Mouse (Mus musculus): Measurements from ENCODE around the gene Flvcr1. TPM values are rescaled to one million over a fixed set of nuclear protein-coding genes. Genes with fewer than 3 reads are reported as not detected.

Gene Flvcr1
- polyA plus RNA-seq, 1 experiment: 3.2 TPM

- Histone ChIP-seq H3K27me3 (replicated peaks) (peaks cover 94% of the 10 kb centered on the region), H3K36me3 (replicated peaks; ENCODE audit: low read length) (no peaks in the 10 kb centered on the region), H3K4me3 (replicated peaks) (no peak overlapping the region), H3K4me1 (peaks cover 4% of the 10 kb centered on the region; the same call in 1 of the 2 replicates), H3K9me3 (peaks cover 9% of the 10 kb centered on the region; the same call in 1 of the 2 replicates)
- TF ChIP-seq FLI1 (IDR thresholded peaks at IDR 0.05; ENCODE audit: low read length) (no peak), GATA1 (IDR thresholded peaks at IDR 0.05; ENCODE audit: borderline replicate concordance, low read length) (no peak)
These were observed 53.3 kb downstream of the Flvcr1 start for GRCm38 (mm10) chr1:190972612-190973192.

DNA sequence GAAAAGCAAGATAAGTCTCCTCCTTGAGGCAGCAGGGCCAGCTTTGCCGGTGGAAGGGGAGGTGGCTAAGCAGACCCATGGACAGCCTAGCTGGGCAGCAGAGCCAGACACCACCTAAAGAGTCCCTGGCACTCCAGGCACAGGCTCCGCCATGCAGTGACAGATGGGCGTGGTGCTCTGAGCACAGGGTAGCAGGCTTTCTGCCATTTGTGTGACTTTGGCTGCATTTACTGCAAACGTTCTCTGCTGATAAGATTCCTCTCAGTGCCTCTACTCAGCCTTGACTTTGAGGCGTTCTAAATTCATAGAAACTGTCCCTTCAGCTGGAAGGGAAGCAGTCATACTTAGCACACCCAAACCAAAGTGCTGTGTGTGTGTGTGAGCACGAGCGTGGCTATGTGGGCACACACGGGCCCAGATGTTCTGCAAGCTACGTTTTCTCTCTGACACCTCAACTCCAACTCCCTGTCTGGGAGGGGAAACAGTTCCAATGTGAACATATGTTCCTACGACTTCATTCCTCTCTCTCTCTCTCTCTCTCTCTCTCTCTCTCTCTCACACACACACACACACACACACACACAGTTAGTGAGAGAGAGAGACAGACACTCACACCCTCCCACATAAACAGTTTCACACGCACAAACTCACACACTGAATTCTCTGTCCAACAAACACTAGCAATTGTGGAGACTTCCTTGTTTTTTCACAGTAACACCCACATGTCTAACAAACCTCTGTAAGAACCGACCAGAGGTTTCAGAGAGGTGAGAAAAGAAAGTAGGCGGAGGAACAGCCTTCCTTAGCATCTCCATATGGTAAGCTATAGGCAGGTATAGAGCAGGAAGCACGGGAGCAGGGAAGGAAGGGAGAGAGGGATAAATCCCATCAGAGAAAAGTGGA lies 54.0 kb downstream of the Flvcr1 start:
- H3K27me3 ChIP-seq (replicated peaks): peaks cover 91% of the 10 kb centered on the region
- H3K4me1 ChIP-seq: peaks cover 4% of the 10 kb centered on the region; the same call in 1 of the 2 replicates
- H3K9me3 ChIP-seq: peaks cover 9% of the 10 kb centered on the region; the same call in 1 of the 2 replicates
- H3K36me3 ChIP-seq (replicated peaks; ENCODE audit: low read length): no peaks in the 10 kb centered on the region
- no peak for TF ChIP-seq GATA1 (IDR thresholded peaks at IDR 0.05; ENCODE audit: borderline replicate concordance, low read length)
- TF ChIP-seq FLI1 (IDR thresholded peaks at IDR 0.05; ENCODE audit: low read length): no peak
- no peak overlapping the region for H3K4me3 ChIP-seq (replicated peaks)

DNA sequence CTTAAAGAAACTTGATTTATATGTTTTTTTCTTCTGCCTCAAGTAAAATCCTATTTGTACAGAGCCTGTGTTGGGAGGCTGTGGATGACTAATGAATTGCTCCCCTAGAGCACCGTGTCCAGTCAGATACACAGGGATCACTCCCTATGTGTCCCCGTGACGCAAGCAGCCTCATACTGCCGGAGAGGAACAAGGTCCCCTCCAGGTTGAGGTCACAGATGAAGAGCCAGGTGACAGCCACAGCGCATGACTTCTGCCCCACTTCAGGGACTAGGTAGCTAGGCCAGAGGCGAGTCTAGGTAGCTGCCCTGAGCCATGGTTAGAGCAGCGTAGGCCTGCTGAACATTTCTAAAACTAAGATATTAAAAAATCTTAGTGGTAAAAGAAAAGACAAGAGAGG lies 57.9 kb downstream of the Flvcr1 start:
- no peak for TF ChIP-seq FLI1 (IDR thresholded peaks at IDR 0.05; ENCODE audit: low read length)
- no peak for TF ChIP-seq GATA1 (IDR thresholded peaks at IDR 0.05; ENCODE audit: borderline replicate concordance, low read length)
- Histone ChIP-seq H3K4me1 (peaks cover 4% of the 10 kb centered on the region; the same call in 1 of the 2 replicates), H3K27me3 (replicated peaks) (peaks cover 89% of the 10 kb centered on the region), H3K36me3 (replicated peaks; ENCODE audit: low read length) (no peaks in the 10 kb centered on the region), H3K9me3 (peaks cover 9% of the 10 kb centered on the region; the same call in 1 of the 2 replicates), H3K4me3 (replicated peaks) (no peak overlapping the region)

DNA sequence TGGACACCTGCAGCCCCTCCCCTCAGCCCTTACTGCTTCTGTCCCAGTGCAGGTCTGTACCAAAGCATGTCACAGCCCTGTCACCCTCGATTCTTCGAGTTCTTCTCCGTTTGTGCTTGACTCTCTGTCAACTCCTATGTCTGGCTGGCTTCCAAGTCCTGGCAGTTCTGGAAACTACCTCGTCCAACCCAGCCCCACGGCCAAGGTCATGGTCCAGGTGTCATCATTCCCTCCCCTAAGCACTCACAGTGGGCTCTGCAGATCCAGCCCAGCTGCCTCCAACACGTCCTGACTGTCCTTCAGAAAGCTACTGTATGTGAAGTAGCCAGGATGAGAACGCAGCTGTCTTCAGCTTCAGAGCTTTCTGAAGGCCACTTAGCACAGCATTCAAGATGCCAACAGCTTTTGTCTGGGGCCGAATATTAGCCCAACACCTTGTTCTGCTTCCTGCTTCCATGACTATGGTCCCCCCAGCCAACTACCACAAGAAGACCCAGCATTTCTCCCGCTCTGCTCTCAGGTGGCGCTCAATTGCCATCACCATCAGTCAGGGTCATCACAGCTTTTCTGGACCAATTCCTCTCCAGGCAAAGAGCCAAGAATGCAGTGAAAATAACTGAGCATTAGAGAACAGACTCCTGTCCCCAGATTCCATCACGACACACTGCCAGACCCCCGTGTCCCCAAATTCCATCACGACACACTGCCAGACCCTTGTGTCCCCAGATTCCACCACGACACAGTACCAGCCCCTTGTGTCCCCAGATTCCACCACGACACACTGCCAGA lies 60.8 kb downstream of the Flvcr1 start:
- Histone ChIP-seq H3K4me3 (replicated peaks) (no peak overlapping the region), H3K36me3 (replicated peaks; ENCODE audit: low read length) (no peaks in the 10 kb centered on the region), H3K9me3 (no peaks in the 10 kb centered on the region)

DNA sequence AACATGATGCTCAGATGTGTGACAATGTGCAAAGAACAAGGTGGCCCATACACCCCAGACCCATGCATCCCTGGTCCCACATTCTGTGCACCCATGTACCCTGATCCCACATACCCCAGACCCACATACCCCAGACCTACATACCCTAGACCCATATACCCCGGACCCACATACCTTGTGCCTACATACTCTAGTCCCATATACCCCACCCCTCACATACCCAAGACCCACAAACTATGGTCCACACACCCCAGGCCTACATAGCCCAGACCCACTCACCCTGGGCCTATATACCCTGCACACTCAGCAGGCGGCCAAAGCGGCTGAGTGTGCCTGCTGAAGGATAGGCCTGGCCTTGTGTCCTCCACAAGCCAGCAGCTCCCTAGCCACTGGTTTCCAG lies 63.2 kb downstream of the Flvcr1 start:
- Histone ChIP-seq H3K27me3 (replicated peaks) (peaks cover 82% of the 10 kb centered on the region), H3K36me3 (replicated peaks; ENCODE audit: low read length) (no peaks in the 10 kb centered on the region), H3K4me1 (peaks cover 4% of the 10 kb centered on the region; the same call in 1 of the 2 replicates), H3K4me3 (replicated peaks) (no peak overlapping the region), H3K9me3 (no peaks in the 10 kb centered on the region)
- TF ChIP-seq GATA1 (IDR thresholded peaks at IDR 0.05; ENCODE audit: borderline replicate concordance, low read length): no peak

More for the DNA sequence above, 60.8 kb downstream of the Flvcr1 start:
- TF ChIP-seq FLI1 (IDR thresholded peaks at IDR 0.05; ENCODE audit: low read length) (no peak), GATA1 (IDR thresholded peaks at IDR 0.05; ENCODE audit: borderline replicate concordance, low read length) (no peak)
- peaks cover 82% of the 10 kb centered on the region for H3K27me3 ChIP-seq (replicated peaks)
- no peaks in the 10 kb centered on the region for H3K4me1 ChIP-seq

DNA sequence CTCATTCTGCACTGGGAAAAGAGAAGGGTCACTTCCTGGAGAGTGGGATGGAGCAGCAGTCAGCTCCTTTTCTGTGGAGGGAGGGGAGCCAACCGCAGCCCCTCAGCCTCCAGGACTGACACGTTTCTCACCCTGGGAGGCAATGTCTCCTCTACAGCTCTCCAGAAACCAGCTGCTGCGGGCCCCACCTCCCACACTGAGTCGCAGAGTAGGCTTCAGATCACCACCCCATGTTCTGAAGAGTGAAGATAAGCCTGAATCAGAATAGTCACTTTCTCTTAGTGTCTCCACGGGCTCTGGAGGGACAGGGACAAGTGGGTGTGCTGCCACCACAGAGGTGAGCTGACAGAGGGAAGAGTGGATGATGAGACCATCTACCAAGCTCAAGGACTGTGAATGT lies 67.1 kb downstream of the Flvcr1 start:
- peaks cover 4% of the 10 kb centered on the region; the same call in 1 of the 2 replicates for H3K4me1 ChIP-seq
- H3K9me3 ChIP-seq: no peaks in the 10 kb centered on the region
- no peak for TF ChIP-seq GATA1 (IDR thresholded peaks at IDR 0.05; ENCODE audit: borderline replicate concordance, low read length)
- no peak for TF ChIP-seq FLI1 (IDR thresholded peaks at IDR 0.05; ENCODE audit: low read length)
- no peaks in the 10 kb centered on the region for H3K36me3 ChIP-seq (replicated peaks; ENCODE audit: low read length)
- no peak overlapping the region for H3K4me3 ChIP-seq (replicated peaks)
- H3K27me3 ChIP-seq (replicated peaks): peaks cover 78% of the 10 kb centered on the region

Other genes starting within 250 kb of the Flvcr1 start
- 2.8 and 5.9 TPM in 2 replicates for gene Rps6kc1, start 114.4 kb downstream of the Flvcr1 start, polyA plus RNA-seq (2012; ENCODE audit: insufficient read depth, low replicate concordance)
- gene Angel2, start 101.0 kb downstream of the Flvcr1 start, polyA plus RNA-seq (2012; ENCODE audit: insufficient read depth, low replicate concordance): 1.6 and 1.7 TPM in 2 replicates
- gene Vash2, start 46.9 kb downstream of the Flvcr1 start, polyA plus RNA-seq (2012; ENCODE audit: insufficient read depth, low replicate concordance): 0.07 and 3.4 TPM in 2 replicates
- not detected in 2 replicates for gene Spata45, start 10.5 kb upstream of the Flvcr1 start, polyA plus RNA-seq (2012; ENCODE audit: insufficient read depth, low replicate concordance)
- gene Tatdn3, start 36.8 kb upstream of the Flvcr1 start, polyA plus RNA-seq (2012; ENCODE audit: insufficient read depth, low replicate concordance): 1.3 TPM in 1 of 2 replicates, not detected in the other
- gene Nsl1, start 36.9 kb upstream of the Flvcr1 start, polyA plus RNA-seq (2012; ENCODE audit: insufficient read depth, low replicate concordance): 1.3 TPM in 1 of 2 replicates, not detected in the other
- 2.0 TPM in 1 of 2 replicates, not detected in the other for gene Batf3, start 71.7 kb upstream of the Flvcr1 start, polyA plus RNA-seq (2012; ENCODE audit: insufficient read depth, low replicate concordance)
- not detected in 2 replicates for gene Fam71a, start 138.7 kb upstream of the Flvcr1 start, polyA plus RNA-seq (2012; ENCODE audit: insufficient read depth, low replicate concordance)
- gene Atf3, start 191.9 kb upstream of the Flvcr1 start, polyA plus RNA-seq (2012; ENCODE audit: insufficient read depth, low replicate concordance): 3.4 and 9.5 TPM in 2 replicates